Comparison of ENCODE assay signal across 32 mouse cellular contexts in the genomic region with DNA sequence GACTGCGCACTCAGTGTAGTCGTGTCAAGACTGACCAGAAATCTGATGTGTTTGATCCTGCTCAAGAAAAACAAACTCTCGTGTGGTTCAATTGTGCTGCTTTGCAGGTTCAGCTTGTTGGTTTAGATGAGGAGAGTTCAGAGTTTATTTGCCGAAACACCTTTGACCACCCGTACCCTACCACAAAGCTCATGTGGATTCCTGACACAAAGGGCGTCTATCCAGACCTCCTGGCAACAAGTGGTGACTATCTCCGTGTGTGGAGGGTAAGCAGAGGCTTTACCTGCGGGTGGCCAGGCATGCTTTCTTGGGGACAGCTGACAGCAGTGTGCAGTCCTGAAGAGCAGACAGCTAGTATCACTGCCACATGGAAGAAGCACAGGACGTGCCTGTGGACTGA. TPM values are rescaled to one million over a fixed set of nuclear protein-coding genes. Genes with fewer than 3 reads are reported as not detected.
A peak's percentile ranks its signal among the peaks of the same experiment; 100 is the strongest.
DNase-seq lines count a peak whose midpoint lies in the region; ATAC-seq and TF ChIP-seq lines count a peak whose summit lies in the region.
"Had no signal": no experiment of that assay in that cellular context is flagged by ENCODE, and none has a peak within 500 bp of the region (broad histone marks: within the 10 kb centered on the region; RNA-seq: fewer than 3 reads in every experiment).

No protein-coding gene starts in this region.

- 86% methylated on average over 9 of the region's 9 CpGs for WGBS in kidney, embryonic 14.5 days
- 76% methylated on average over 9 of the region's 9 CpGs for WGBS in liver, embryonic 15.5 days (ENCODE audit: insufficient replicate concordance)
- WGBS in heart, adult 2 months: 87% methylated on average over 9 of the region's 9 CpGs

- peaks cover 44% of the 10 kb centered on the region for H3K36me3 ChIP-seq in kidney, embryonic 14.5 days (ENCODE audit: control insufficient read depth, insufficient read depth, low read length)
- peaks cover 51% of the 10 kb centered on the region for H3K36me3 ChIP-seq in liver, embryonic 15.5 days (replicated peaks)
- H3K36me3 ChIP-seq in heart, adult 2 months (ENCODE audit: control insufficient read depth, insufficient read depth, low read length): no peaks in the 10 kb centered on the region

- H3K27ac ChIP-seq in kidney, embryonic 14.5 days (ENCODE audit: low read depth, low read length): no peak overlapping the region
- no peak overlapping the region for H3K27ac ChIP-seq in liver, embryonic 15.5 days (replicated peaks)
- H3K27ac ChIP-seq in heart, adult 2 months: no peak overlapping the region
- H3K27ac ChIP-seq: embryonic facial prominence, embryonic 12.5 days; embryonic facial prominence, embryonic 15.5 days; gastrocnemius, adult 2 months; heart, embryonic 15.5 days; hindbrain, embryonic 14.5 days had no signal

- no peak for TF ChIP-seq CTCF in heart, adult 2 months (IDR thresholded peaks at IDR 0.05)

- H3K9me3 ChIP-seq in kidney, embryonic 14.5 days (ENCODE audit: control insufficient read depth, low read length): no peaks in the 10 kb centered on the region
- no peaks in the 10 kb centered on the region for H3K9me3 ChIP-seq in liver, embryonic 15.5 days (replicated peaks)
- H3K9me3 ChIP-seq: embryonic facial prominence, embryonic 12.5 days; embryonic facial prominence, embryonic 15.5 days; heart, embryonic 12.5 days; heart, embryonic 15.5 days had no signal

- H3K9ac ChIP-seq in kidney, embryonic 14.5 days (ENCODE audit: low read depth, low read length): no peak overlapping the region
- no peak overlapping the region for H3K9ac ChIP-seq in liver, embryonic 15.5 days
- no peak overlapping the region for H3K9ac ChIP-seq in heart, adult 2 months (ENCODE audit: low read depth, low read length)
- H3K9ac ChIP-seq: embryonic facial prominence, embryonic 12.5 days; embryonic facial prominence, embryonic 15.5 days; forebrain, postnatal 0 days; heart, embryonic 12.5 days; heart, embryonic 15.5 days; hindbrain, embryonic 14.5 days had no signal

- no peak overlapping the region for H3K4me3 ChIP-seq in kidney, embryonic 14.5 days (ENCODE audit: low read length)
- H3K4me3 ChIP-seq in liver, embryonic 15.5 days (replicated peaks): no peak overlapping the region
- H3K4me3 ChIP-seq in heart, adult 2 months: no peak overlapping the region
- H3K4me3 ChIP-seq: embryonic facial prominence, embryonic 12.5 days; embryonic facial prominence, embryonic 15.5 days; gastrocnemius, adult 2 months; heart, embryonic 12.5 days; heart, embryonic 15.5 days had no signal

- intact Hi-C loops in heart, adult 2 months (cut with DNase I): no loop called here

- ATAC-seq in kidney, embryonic 14.5 days (ENCODE audit: low FRiP score, low TSS enrichment): 0 out of 2 replicates have a peak, but pooled peaks have one; percentile 16
- ATAC-seq in liver, embryonic 15.5 days (ENCODE audit: insufficient read depth): 0 out of 2 replicates have a peak, but pooled peaks have one; percentile 31
- ATAC-seq: CD4-positive, CD25-positive, alpha-beta regulatory T cell, adult 4 months; forebrain, embryonic 14.5 days; forebrain, postnatal 0 days had no signal

- TF ChIP-seq EP300 in heart, adult 2 months (IDR thresholded peaks at IDR 0.05; ENCODE audit: insufficient read depth, low read depth, low read length): no peak

- no peak overlapping the region for H3K4me2 ChIP-seq in kidney, embryonic 14.5 days (replicated peaks; ENCODE audit: low read depth, low read length)
- H3K4me2 ChIP-seq in liver, embryonic 15.5 days: peak overlapping the region; percentile 13; the same call in 1 of the 2 replicates
- H3K4me2 ChIP-seq: embryonic facial prominence, embryonic 12.5 days; embryonic facial prominence, embryonic 15.5 days; heart, embryonic 12.5 days; heart, embryonic 15.5 days; hindbrain, embryonic 14.5 days had no signal

- no peaks in the 10 kb centered on the region for H3K27me3 ChIP-seq in kidney, embryonic 14.5 days (ENCODE audit: control insufficient read depth, insufficient read depth, low read length)
- H3K27me3 ChIP-seq in liver, embryonic 15.5 days: no peaks in the 10 kb centered on the region
- H3K27me3 ChIP-seq in heart, adult 2 months (ENCODE audit: control insufficient read depth, insufficient read depth, low read length): no peaks in the 10 kb centered on the region
- H3K27me3 ChIP-seq: embryonic facial prominence, embryonic 12.5 days; embryonic facial prominence, embryonic 15.5 days; heart, embryonic 12.5 days; heart, embryonic 15.5 days had no signal

- H3K79me2 ChIP-seq in heart, adult 2 months (replicated peaks; ENCODE audit: control insufficient read depth, insufficient read depth, low read length): peaks cover 4% of the 10 kb centered on the region

- DNase-seq in kidney, adult 9 months: no peak
- DNase-seq in liver: no peak
- DNase-seq in yolk sac, embryonic 10.5 days (ENCODE audit: low spot score): peak; percentile 78
- DNase-seq in heart, adult 2 months: no peak
- DNase-seq: adrenal gland, adult 2 months; adrenal gland, postnatal 14 days; cerebellum, adult 11 months; cerebellum, adult 2 months; cerebellum, adult 9-11 months; forebrain, postnatal 0 days; gastrocnemius, adult 2 months; gastrocnemius, postnatal 14 days; heart, adult 11 months; heart, postnatal 14 days; heart, postnatal 4 days had no signal

- TF ChIP-seq POLR2A in heart, adult 2 months (IDR thresholded peaks at IDR 0.05; ENCODE audit: insufficient read depth, low read depth, low read length): no peak

- no peaks in the 10 kb centered on the region for H3K4me1 ChIP-seq in kidney, embryonic 14.5 days (ENCODE audit: control insufficient read depth, insufficient read depth, low read length)
- peaks cover 31% of the 10 kb centered on the region for H3K4me1 ChIP-seq in liver, embryonic 15.5 days (replicated peaks)
- H3K4me1 ChIP-seq in heart, adult 2 months (ENCODE audit: control insufficient read depth, insufficient read depth, low read length): 0 out of 2 replicates have a peak, but pooled peaks cover 2% of the 10 kb centered on the region
- H3K4me1 ChIP-seq: embryonic facial prominence, embryonic 12.5 days; embryonic facial prominence, embryonic 15.5 days; heart, embryonic 15.5 days had no signal

RNA-seq across cellular contexts. Expression of gene Dcaf7, which starts 9.9 kb away (rescaled TPM):
- 43.7 and 68.8 TPM in 2 replicates for polyA plus RNA-seq in kidney, embryonic 14.5 days (2014; fragmentation: Nextera tagmentation; extraction: Ambion mirVana)
- polyA plus RNA-seq in liver, embryonic 15.5 days (2015; fragmentation: Nextera tagmentation; extraction: Ambion mirVana): 26.6 and 29.6 TPM in 2 replicates
- total RNA-seq in heart, adult 2 months (2021): 10 to 100 TPM; 36.5 to 39.2 TPM
- 28.9 and 48.7 TPM in 2 replicates for polyA plus RNA-seq in heart, adult 2 months (2012; rRNA removed)

RNA-seq across cellular contexts. Expression of gene Taco1, which starts 19.3 kb away (rescaled TPM):
- 10.3 and 11.3 TPM in 2 replicates for polyA plus RNA-seq in kidney, embryonic 14.5 days (2014; fragmentation: Nextera tagmentation; extraction: Ambion mirVana)
- polyA plus RNA-seq in liver, embryonic 15.5 days (2015; fragmentation: Nextera tagmentation; extraction: Ambion mirVana): 6.1 and 6.4 TPM in 2 replicates
- 10 to 100 TPM; 56.4 to 59.6 TPM for total RNA-seq in heart, adult 2 months (2021)
- 32.8 and 45.3 TPM in 2 replicates for polyA plus RNA-seq in heart, adult 2 months (2012; rRNA removed)

RNA-seq across cellular contexts. Expression of gene Map3k3, which starts 37.8 kb away (rescaled TPM):
- polyA plus RNA-seq in kidney, embryonic 14.5 days (2014; fragmentation: Nextera tagmentation; extraction: Ambion mirVana): 23.2 and 25.7 TPM in 2 replicates
- 5.2 and 6.0 TPM in 2 replicates for polyA plus RNA-seq in liver, embryonic 15.5 days (2015; fragmentation: Nextera tagmentation; extraction: Ambion mirVana)
- total RNA-seq in heart, adult 2 months (2021): 10 to 100 TPM; 36.0 to 38.9 TPM
- polyA plus RNA-seq in heart, adult 2 months (2012; rRNA removed): 25.1 and 39.8 TPM in 2 replicates

RNA-seq across cellular contexts. Expression of gene Kcnh6, which starts 38.7 kb away (rescaled TPM):
- 0.10 and 0.14 TPM in 2 replicates for polyA plus RNA-seq in kidney, embryonic 14.5 days (2014; fragmentation: Nextera tagmentation; extraction: Ambion mirVana)
- 0.05 and 0.07 TPM in 2 replicates for polyA plus RNA-seq in liver, embryonic 15.5 days (2015; fragmentation: Nextera tagmentation; extraction: Ambion mirVana)
- not detected for total RNA-seq in heart, adult 2 months (2021)
- 0.26 and 0.39 TPM in 2 replicates for polyA plus RNA-seq in heart, adult 2 months (2012; rRNA removed)
- total RNA-seq: common myeloid progenitor, adult 5-6 weeks; gastrocnemius, adult 2 months; gastrocnemius, postnatal 14 days had no signal
- polyA plus RNA-seq: C2C12; heart, embryonic 12.5 days had no signal

RNA-seq across cellular contexts. Expression of gene Ace3, which starts 52.1 kb away (rescaled TPM):
- polyA plus RNA-seq in kidney, embryonic 14.5 days (2014; fragmentation: Nextera tagmentation; extraction: Ambion mirVana): not detected in 2 replicates
- polyA plus RNA-seq in liver, embryonic 15.5 days (2015; fragmentation: Nextera tagmentation; extraction: Ambion mirVana): not detected in 2 replicates
- not detected for total RNA-seq in heart, adult 2 months (2021)
- not detected in 2 replicates for polyA plus RNA-seq in heart, adult 2 months (2012; rRNA removed)
- total RNA-seq: adrenal gland, adult 2 months; adrenal gland, postnatal 14 days; adrenal gland, postnatal 4 days; common myeloid progenitor, adult 5-6 weeks; forebrain, postnatal 0 days; gastrocnemius, adult 2 months; gastrocnemius, postnatal 14 days; gastrocnemius, postnatal 4 days; heart, postnatal 14 days; heart, postnatal 4 days; MEL had no signal
- polyA plus RNA-seq: adrenal gland, adult 2 months; C2C12; CD4-positive, CD25-positive, alpha-beta regulatory T cell, adult 4 months; cerebellum, adult 2 months; embryonic facial prominence, embryonic 12.5 days; embryonic facial prominence, embryonic 15.5 days; forebrain, embryonic 11.5 days; forebrain, embryonic 14.5 days; forebrain, postnatal 0 days; frontal cortex, adult 2 months; heart, embryonic 12.5 days; heart, embryonic 15.5 days; hindbrain, embryonic 11.5 days; hindbrain, embryonic 14.5 days had no signal
